Mouse (Mus musculus) lung, postnatal 36 days (tissue): ENCODE data around the gene Zbtb39.

Experiments
- DNase-seq: peaks from one replicate; pipeline ENCODE4 v3.0.0; 2022; ENCODE audit warnings: mixed read lengths

Gene Zbtb39

GRCm38 (mm10) chr10:127739083-127739660 is at the start of gene Zbtb39:
Gene Zbtb39, plus strand, starts transcription at chr10:127739538.
- peak; percentile 77 for DNase-seq

- DNase-seq, result no peak
These were observed 48.3 kb upstream of the Zbtb39 start for GRCm38 (mm10) chr10:127691053-127691452.

DNA sequence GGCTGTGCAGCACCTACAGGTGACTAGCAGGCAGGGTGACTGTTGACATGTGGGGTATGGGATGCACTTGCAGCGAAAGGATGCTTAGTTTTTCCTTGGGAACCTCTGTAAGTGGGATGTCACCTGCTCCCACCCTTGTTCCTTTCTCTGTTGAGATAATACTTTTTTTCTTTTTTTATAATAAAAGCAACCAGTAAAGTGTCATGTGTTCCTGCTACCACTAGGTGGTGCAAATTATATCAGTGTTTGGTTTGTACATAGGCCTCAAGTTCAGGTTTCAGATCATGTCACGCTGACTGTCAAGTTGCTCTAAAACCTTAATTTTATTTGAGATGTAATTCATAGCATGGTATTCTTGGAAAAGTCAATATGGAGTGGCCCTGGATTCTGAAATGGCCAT is 44.7 kb upstream of the Zbtb39 start:
- peak; percentile 64 for DNase-seq

DNA sequence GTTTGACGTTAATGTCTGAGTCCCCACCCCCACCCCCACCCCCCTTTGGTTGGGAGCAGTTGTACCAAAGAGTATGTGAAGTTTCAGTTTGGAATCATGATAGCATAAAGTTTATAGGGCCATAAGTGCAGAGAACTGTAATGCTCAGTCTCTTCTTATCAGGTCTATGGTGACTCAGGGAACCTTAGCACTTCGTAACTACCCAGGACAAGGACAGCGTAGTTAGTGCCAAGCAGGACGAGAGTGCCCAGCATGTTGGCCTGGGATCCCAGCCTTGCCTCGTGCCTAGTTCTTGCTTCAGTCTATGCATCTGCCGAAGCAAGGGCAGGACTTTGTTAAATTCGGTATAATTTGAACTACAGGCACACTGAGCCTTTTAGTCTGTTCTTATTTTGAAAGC is 43.6 kb upstream of the Zbtb39 start:
- no peak for DNase-seq

- no peak for DNase-seq
These were observed 40.4 kb upstream of the Zbtb39 start for GRCm38 (mm10) chr10:127698966-127699365.

DNA sequence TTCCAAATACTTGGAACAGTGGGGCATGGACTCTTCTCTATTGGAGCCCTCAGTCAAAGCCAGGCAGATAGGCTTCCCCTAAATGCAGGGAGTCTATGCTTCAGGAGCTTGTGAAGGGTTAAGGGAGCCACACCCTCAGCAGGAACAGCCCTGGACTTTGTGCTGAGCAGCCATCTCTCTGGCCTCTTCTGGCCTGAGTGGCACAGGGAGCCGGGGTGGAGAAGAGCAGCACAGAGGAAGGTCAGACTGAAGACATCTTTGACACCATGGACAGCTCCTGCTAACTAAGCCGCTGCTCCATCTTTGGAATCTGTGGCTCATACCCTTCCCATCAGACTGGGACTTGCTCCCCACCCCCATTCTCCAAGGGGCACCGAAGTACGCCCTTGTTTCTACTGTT is 36.0 kb upstream of the Zbtb39 start:
- DNase-seq, result no peak

- DNase-seq, result no peak
These were observed 35.0 kb upstream of the Zbtb39 start for GRCm38 (mm10) chr10:127704293-127704692.

- no peak for DNase-seq
These were observed 34.5 kb upstream of the Zbtb39 start, which contains the start of gene Myo1a for GRCm38 (mm10) chr10:127704766-127705220. Gene Myo1a, plus strand, starts transcription at chr10:127705170.

DNA sequence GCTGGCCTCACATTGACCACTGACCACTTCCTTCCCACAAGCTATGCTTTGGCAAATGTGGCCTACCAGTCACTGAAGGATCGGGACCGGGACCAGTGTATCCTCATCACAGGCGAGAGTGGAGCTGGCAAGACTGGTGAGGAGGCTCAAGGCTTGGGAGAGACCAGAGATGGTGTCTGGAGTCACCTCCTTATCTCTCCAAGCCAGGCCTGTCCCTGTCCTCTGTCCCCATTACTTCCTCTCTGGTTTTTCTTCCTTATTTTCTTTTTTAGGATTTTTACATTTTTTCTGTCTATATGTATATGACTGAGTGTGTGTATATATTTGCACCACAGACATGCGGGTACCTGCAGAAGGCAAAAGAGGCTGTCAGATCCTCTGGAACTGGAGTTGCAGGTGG is 33.6 kb upstream of the Zbtb39 start:
- DNase-seq, result no peak

GRCm38 (mm10) chr10:127707721-127708120 is 31.6 kb upstream of the Zbtb39 start:
- DNase-seq, result peak; percentile 30

GRCm38 (mm10) chr10:127708850-127709370 is 30.4 kb upstream of the Zbtb39 start:
- DNase-seq, result no peak

GRCm38 (mm10) chr10:127710331-127710730 is 29.0 kb upstream of the Zbtb39 start:
- no peak for DNase-seq

- DNase-seq, result no peak
These were observed 26.6 kb upstream of the Zbtb39 start for GRCm38 (mm10) chr10:127712736-127713135.

GRCm38 (mm10) chr10:127721671-127722418 is 17.5 kb upstream of the Zbtb39 start:
- no peak for DNase-seq

DNA sequence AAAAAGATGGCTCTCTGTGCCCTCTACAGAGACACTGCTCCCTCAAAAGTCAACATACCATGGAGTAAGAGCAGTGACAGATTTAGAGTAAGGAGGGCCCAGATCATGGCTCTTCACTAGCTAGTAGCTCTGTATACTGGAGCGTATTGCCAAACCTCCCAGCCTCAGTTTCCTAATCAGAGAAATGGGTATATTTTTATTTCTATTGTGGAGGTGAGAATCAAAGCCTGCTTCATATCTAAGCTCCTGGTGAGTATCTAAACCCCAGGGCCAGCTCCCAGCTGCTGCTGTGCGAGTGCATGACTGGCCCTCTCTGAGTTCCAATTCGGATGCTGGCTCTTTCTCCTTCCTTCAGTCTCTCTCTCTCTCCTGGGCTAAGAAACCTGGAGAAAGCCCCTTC is 15.2 kb upstream of the Zbtb39 start, which contains the start of gene Tac2:
Gene Tac2, plus strand, starts transcription at position 301 of the 400 bp plus-strand sequence.
- DNase-seq, result no peak

DNA sequence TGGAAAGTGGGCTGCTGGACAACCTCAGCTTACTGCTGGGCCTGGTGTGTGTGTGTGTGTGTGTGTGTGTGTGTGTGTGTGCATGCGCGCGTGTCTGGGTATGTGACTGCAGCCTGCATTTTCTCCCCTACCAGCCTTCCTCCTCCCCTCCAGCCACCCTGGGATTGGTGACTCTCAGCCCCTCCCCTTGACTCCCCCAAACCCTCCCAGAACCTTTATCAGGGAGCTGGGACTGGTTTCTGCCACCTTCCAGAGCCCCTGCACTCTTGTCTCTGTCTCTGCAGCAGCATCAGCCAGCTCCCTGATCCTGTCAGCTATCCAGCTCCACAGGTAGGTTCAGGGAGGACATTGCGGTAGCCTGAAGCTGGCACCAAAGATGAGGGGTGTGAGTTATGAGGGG is 14.2 kb upstream of the Zbtb39 start:
- DNase-seq, result no peak

- no peak for DNase-seq
These were observed 10.9 kb upstream of the Zbtb39 start for GRCm38 (mm10) chr10:127728437-127728836.

- no peak for DNase-seq
These were observed 8.9 kb upstream of the Zbtb39 start for GRCm38 (mm10) chr10:127730285-127730932.

DNA sequence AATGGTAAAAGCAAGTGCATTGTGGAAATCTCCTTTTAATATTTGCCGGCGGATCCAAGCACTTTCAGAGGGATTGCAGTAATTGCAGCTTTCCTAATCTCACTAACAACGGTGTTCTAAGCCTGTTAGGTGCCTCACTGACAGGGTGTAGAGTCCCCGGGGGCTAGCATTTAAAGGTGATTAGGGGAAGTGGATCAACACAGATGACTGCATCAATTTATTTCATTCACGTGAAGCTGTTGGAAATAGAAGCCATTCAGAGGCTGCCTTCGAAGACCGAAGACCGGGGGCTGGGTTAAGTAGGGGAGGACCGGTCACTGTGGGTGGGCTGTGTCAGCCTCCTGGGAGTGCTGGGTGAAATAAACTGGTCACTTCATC is 8.4 kb upstream of the Zbtb39 start:
- DNase-seq, result no peak

GRCm38 (mm10) chr10:127731397-127731796 is 7.9 kb upstream of the Zbtb39 start:
- no peak for DNase-seq

GRCm38 (mm10) chr10:127734434-127734833 is 4.9 kb upstream of the Zbtb39 start:
- peak; percentile 34 for DNase-seq

GRCm38 (mm10) chr10:127736266-127736665 is 3.1 kb upstream of the Zbtb39 start:
- no peak for DNase-seq

- peak; percentile 60 for DNase-seq
These were observed 2.4 kb upstream of the Zbtb39 start for GRCm38 (mm10) chr10:127736916-127737315.

DNA sequence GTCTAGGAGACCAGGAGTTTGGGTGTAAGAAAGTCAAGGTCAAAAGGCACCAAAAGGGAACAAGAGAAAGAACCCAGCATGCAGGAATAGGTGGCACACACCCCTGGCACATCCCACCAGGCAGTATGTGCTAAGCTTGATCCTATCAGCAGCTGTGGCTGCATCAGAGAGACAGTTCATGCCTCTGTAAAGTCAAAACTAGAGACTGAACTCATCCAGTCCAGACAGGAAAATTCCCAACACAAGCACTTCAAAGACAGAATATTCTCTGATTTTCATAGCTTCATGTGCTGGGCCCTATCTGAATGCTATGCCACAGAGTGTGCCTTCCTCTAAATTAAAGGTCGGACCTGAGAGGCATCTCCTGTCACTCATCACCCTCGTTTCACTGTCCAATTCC is 1.8 kb upstream of the Zbtb39 start:
- DNase-seq, result no peak
